Mouse (Mus musculus) spleen, adult 18-20 months (tissue): ENCODE measurements at regions not wholly inside any gene's neighbourhood (a gene's known extent, or its start where the extent isn't known, plus 50 kb on each side); places are given as distances from the start of the nearest gene placed in this dataset.

Experiments used
- DNase-seq, 2 experiments: peaks; one replicate each; pipeline ENCODE4 v3.0.0; 2022; ENCODE audit warnings: mixed read lengths in 2 of 2

DNA sequence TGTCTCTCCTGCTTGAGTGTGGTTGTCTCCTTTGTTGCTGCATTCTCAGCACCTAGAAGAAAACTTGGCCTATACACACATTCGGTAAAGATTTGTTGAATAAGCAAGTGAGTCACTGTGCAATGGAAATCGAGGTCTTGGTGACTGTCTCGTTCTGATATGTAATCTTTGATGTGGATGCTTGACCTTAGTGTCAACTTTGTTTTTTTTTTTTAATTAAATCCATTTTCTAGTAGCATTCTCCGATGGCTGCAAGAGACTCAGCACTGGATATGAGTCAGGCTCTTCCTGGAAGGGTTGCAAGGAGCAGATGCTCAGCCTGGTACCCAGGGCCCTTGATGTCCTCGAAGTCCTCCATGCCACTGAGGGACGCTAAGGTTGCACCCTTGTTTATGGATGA, 50.9 kb upstream of the Ampd3 start:
- no peak for DNase-seq
